Mouse (Mus musculus) limb, embryonic 11.5 days (tissue): Measurements from ENCODE around the gene Gm9945. TPM values are rescaled to one million over a fixed set of nuclear protein-coding genes. Genes with fewer than 3 reads are reported as not detected.

Source experiments
- ATAC-seq: fragments of 200-750 bp; cut with Nextera tagmentation; 2 replicates; pipeline ENCODE4 v1.8.0; 2017; ENCODE audit warnings: low read depth; ENCODE audit not compliant: insufficient number of reproducible peaks, low FRiP score, low TSS enrichment
- DNase-seq: peaks from one replicate; pipeline ENCODE4 v3.0.0-alpha.2; 2015; ENCODE audit warnings: low spot score
- H3K27ac ChIP-seq: fragments of 300-500 bp; sonication (generic); replicated peaks from 2 replicates; pipeline ENCODE4 v1.5.1; 2014; ENCODE audit warnings: low read depth, mild to moderate bottlenecking, low read length
- H3K27me3 ChIP-seq: fragments of 300-500 bp; sonication (generic); 2 replicates; pipeline ENCODE4 v1.6.1; 2014; ENCODE audit warnings: mild to moderate bottlenecking, low read length, mixed read lengths; ENCODE audit not compliant: control insufficient read depth, insufficient read depth
- H3K36me3 ChIP-seq: fragments of 300-500 bp; sonication (generic); 2 replicates; pipeline ENCODE4 v1.6.1; 2014; ENCODE audit warnings: mild to moderate bottlenecking, low read length, moderate library complexity, mixed read lengths; ENCODE audit not compliant: control insufficient read depth, insufficient read depth
- H3K4me1 ChIP-seq: fragments of 300-500 bp; sonication (generic); 2 replicates; pipeline ENCODE4 v1.6.1; 2014; ENCODE audit warnings: low read length, mixed read lengths; ENCODE audit not compliant: control insufficient read depth, insufficient read depth
- H3K4me2 ChIP-seq: fragments of 300-500 bp; sonication (generic); 2 replicates; pipeline ENCODE4 v1.6.1; 2014; ENCODE audit warnings: low read depth, mild to moderate bottlenecking, moderate library complexity; ENCODE audit not compliant: severe bottlenecking
- H3K4me3 ChIP-seq: fragments of 300-500 bp; sonication (generic); 2 replicates; pipeline ENCODE4 v1.5.1; 2014; ENCODE audit warnings: low read depth, low read length
- H3K9ac ChIP-seq: fragments of 300-500 bp; sonication (generic); 2 replicates; pipeline ENCODE4 v1.6.1; 2014; ENCODE audit warnings: mild to moderate bottlenecking, low read length
- H3K9me3 ChIP-seq: fragments of 300-500 bp; sonication (generic); 2 replicates; pipeline ENCODE4 v1.6.1; 2016; ENCODE audit warnings: low read length; ENCODE audit not compliant: control insufficient read depth
- WGBS: fragments of 180-500 bp; shearing (Covaris S2); extraction: QIAGEN DNeasy Blood & Tissue Kit; methylation state at CpG from one replicate; pipeline ENCODE4 v1.1.7; 2014; 5-methylcytosine and 5-hydroxymethylcytosine counted together
- polyA plus RNA-seq: library from polyadenylated mRNA; unstranded; fragments of >200 nt; fragmentation: Nextera tagmentation; extraction: Ambion mirVana; gene quantifications from 2 replicates; pipeline ENCODE4 v1.2.1, GENCODE M21; 2014

Gene Gm9945
- polyA plus RNA-seq, 1 experiment from 2014 or later, result not detected

- Histone ChIP-seq H3K4me2 (no peak overlapping the region), H3K4me1 (no peaks in the 10 kb centered on the region), H3K9me3 (no peaks in the 10 kb centered on the region), H3K27ac (no peak overlapping the region), H3K36me3 (no peaks in the 10 kb centered on the region), H3K9ac (no peak overlapping the region), H3K27me3 (no peaks in the 10 kb centered on the region), H3K4me3 (no peak overlapping the region)
- 38% methylated on average over 6 of the region's 6 CpGs for WGBS
- no peak for DNase-seq
- ATAC-seq, result no peak
Measured at GRCm38 (mm10) chr11:53443861-53444260, 36.1 kb upstream of the Gm9945 start.

- DNase-seq (no peak), ATAC-seq (no peak)
- Histone ChIP-seq H3K27ac (no peak overlapping the region), H3K4me2 (no peak overlapping the region), H3K27me3 (no peaks in the 10 kb centered on the region), H3K4me1 (0 out of 2 replicates have a peak, but pooled peaks cover 2% of the 10 kb centered on the region), H3K4me3 (no peak overlapping the region), H3K9ac (no peak overlapping the region), H3K9me3 (no peaks in the 10 kb centered on the region), H3K36me3 (no peaks in the 10 kb centered on the region)
- WGBS, result 74% methylated on average over 13 of the region's 13 CpGs
Measured at GRCm38 (mm10) chr11:53445562-53445961, 34.4 kb upstream of the Gm9945 start.

GRCm38 (mm10) chr11:53446183-53446582 is 33.8 kb upstream of the Gm9945 start:
- H3K9ac ChIP-seq, result no peak overlapping the region
- no peak overlapping the region for H3K27ac ChIP-seq
- no peaks in the 10 kb centered on the region for H3K9me3 ChIP-seq
- DNase-seq (no peak), ATAC-seq (no peak)
- WGBS, result 87% methylated on average over 13 of the region's 13 CpGs
- 0 out of 2 replicates have a peak, but pooled peaks cover 2% of the 10 kb centered on the region for H3K4me1 ChIP-seq
- no peak overlapping the region for H3K4me2 ChIP-seq
- H3K36me3 ChIP-seq, result no peaks in the 10 kb centered on the region
- H3K4me3 ChIP-seq, result no peak overlapping the region
- no peaks in the 10 kb centered on the region for H3K27me3 ChIP-seq

GRCm38 (mm10) chr11:53447996-53448395 is 32.0 kb upstream of the Gm9945 start:
- DNase-seq, result no peak
- Histone ChIP-seq H3K9ac (no peak overlapping the region), H3K27ac (no peak overlapping the region), H3K27me3 (no peaks in the 10 kb centered on the region), H3K4me1 (0 out of 2 replicates have a peak, but pooled peaks cover 2% of the 10 kb centered on the region), H3K4me3 (no peak overlapping the region), H3K4me2 (no peak overlapping the region), H3K9me3 (no peaks in the 10 kb centered on the region), H3K36me3 (no peaks in the 10 kb centered on the region)
- ATAC-seq, result no peak
- 84% methylated on average over 8 of the region's 8 CpGs for WGBS

GRCm38 (mm10) chr11:53448529-53448928 is 31.4 kb upstream of the Gm9945 start:
- Histone ChIP-seq H3K4me3 (no peak overlapping the region), H3K9ac (no peak overlapping the region), H3K27ac (no peak overlapping the region), H3K4me1 (0 out of 2 replicates have a peak, but pooled peaks cover 2% of the 10 kb centered on the region), H3K4me2 (no peak overlapping the region), H3K36me3 (no peaks in the 10 kb centered on the region), H3K27me3 (no peaks in the 10 kb centered on the region), H3K9me3 (no peaks in the 10 kb centered on the region)
- ATAC-seq, result no peak
- no peak for DNase-seq
- 90% methylated on average over 1 of the region's 1 CpGs for WGBS

GRCm38 (mm10) chr11:53450070-53450705 is 29.8 kb upstream of the Gm9945 start:
- H3K9ac ChIP-seq, result no peak overlapping the region
- no peak overlapping the region for H3K27ac ChIP-seq
- WGBS, result 45% methylated on average over 15 of the region's 15 CpGs
- 0 out of 2 replicates have a peak, but pooled peaks cover 2% of the 10 kb centered on the region for H3K4me1 ChIP-seq
- no peaks in the 10 kb centered on the region for H3K36me3 ChIP-seq
- no peak overlapping the region for H3K4me2 ChIP-seq
- H3K4me3 ChIP-seq, result no peak overlapping the region
- DNase-seq (no peak), ATAC-seq (no peak)
- no peaks in the 10 kb centered on the region for H3K27me3 ChIP-seq
- H3K9me3 ChIP-seq, result no peaks in the 10 kb centered on the region

GRCm38 (mm10) chr11:53451361-53451760 is 28.6 kb upstream of the Gm9945 start:
- Histone ChIP-seq H3K4me2 (no peak overlapping the region), H3K36me3 (no peaks in the 10 kb centered on the region), H3K9ac (no peak overlapping the region), H3K4me1 (0 out of 2 replicates have a peak, but pooled peaks cover 2% of the 10 kb centered on the region), H3K4me3 (no peak overlapping the region), H3K27ac (no peak overlapping the region), H3K27me3 (no peaks in the 10 kb centered on the region), H3K9me3 (no peaks in the 10 kb centered on the region)
- ATAC-seq (no peak), DNase-seq (no peak)
- 58% methylated on average over 2 of the region's 2 CpGs for WGBS

- WGBS, result 94% methylated on average over 9 of the region's 9 CpGs
- no peak for ATAC-seq
- no peak for DNase-seq
- Histone ChIP-seq H3K9me3 (no peaks in the 10 kb centered on the region), H3K4me2 (no peak overlapping the region), H3K9ac (no peak overlapping the region), H3K4me1 (0 out of 2 replicates have a peak, but pooled peaks cover 2% of the 10 kb centered on the region), H3K36me3 (no peaks in the 10 kb centered on the region), H3K27ac (no peak overlapping the region), H3K27me3 (peaks cover under 1% of the 10 kb centered on the region; the same call in 1 of the 2 replicates), H3K4me3 (no peak overlapping the region)
Measured at GRCm38 (mm10) chr11:53452396-53452795, 27.6 kb upstream of the Gm9945 start.
